Mouse (Mus musculus) erythroblast, embryonic 14.5 days (primary cell): ENCODE data around the gene Wdhd1.

Source experiments
- GATA1 ChIP-seq: IDR thresholded peaks from 2 replicates; pipeline ENCODE4 v1.6.1; 2012; ENCODE audit warnings: low read length, inconsistent platforms, mixed read lengths
- TAL1 ChIP-seq: IDR thresholded peaks from 3 replicates; pipeline ENCODE4 v1.6.1; 2012; ENCODE audit warnings: low read length, inconsistent platforms, mixed read lengths

DNA sequence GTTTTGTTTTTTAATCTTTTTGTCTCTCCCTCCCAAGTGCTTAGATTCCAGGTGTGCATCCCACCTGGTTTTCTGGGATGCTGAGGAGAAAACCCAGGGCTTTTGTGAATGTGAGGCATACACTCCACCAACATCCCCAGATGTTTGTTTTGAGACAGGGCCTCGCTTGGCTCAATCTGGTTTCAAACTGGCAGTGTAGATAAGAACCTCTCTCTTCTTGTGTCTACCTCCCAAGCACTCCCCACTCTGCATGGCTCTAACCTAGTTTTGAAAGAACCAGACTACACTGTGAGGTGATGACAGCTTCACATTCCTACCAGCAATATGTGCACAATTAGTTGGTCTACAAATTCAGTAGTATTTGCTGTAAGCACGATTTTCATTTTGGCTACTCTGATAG is 43.1 kb downstream of the Wdhd1 start:
- TF ChIP-seq TAL1 (peak; percentile 64), GATA1 (peak; percentile 93)
